Mouse (Mus musculus) midbrain, embryonic 13.5 days (tissue): ENCODE measurements at regions not wholly inside any gene's neighbourhood (a gene's known extent, or its start where the extent isn't known, plus 50 kb on each side); places are given as distances from the start of the nearest gene placed in this dataset.

Experiments
- ATAC-seq: fragments of 200-750 bp; cut with Nextera tagmentation; 2 replicates; pipeline ENCODE4 v1.8.0; 2017; ENCODE audit warnings: mild to moderate bottlenecking, moderate TSS enrichment, moderate library complexity
- H3K27ac ChIP-seq: fragments of 300-500 bp; sonication (generic); 2 replicates; pipeline ENCODE4 v1.5.1; 2015; ENCODE audit warnings: inconsistent platforms, mild to moderate bottlenecking, moderate library complexity
- H3K27me3 ChIP-seq: fragments of 300-500 bp; sonication (generic); 2 replicates; pipeline ENCODE4 v1.6.1; 2015; ENCODE audit warnings: mild to moderate bottlenecking, inconsistent platforms
- H3K36me3 ChIP-seq: fragments of 300-500 bp; sonication (generic); 2 replicates; pipeline ENCODE4 v1.6.1; 2015; ENCODE audit warnings: mild to moderate bottlenecking, inconsistent platforms
- H3K4me1 ChIP-seq: fragments of 300-500 bp; sonication (generic); replicated peaks from 2 replicates; pipeline ENCODE4 v1.6.1; 2015; ENCODE audit warnings: inconsistent platforms
- H3K4me2 ChIP-seq: fragments of 300-500 bp; sonication (generic); replicated peaks from 2 replicates; pipeline ENCODE4 v1.6.1; 2015; ENCODE audit warnings: moderate library complexity, mild to moderate bottlenecking, inconsistent platforms
- H3K4me3 ChIP-seq: fragments of 300-500 bp; sonication (generic); replicated peaks from 2 replicates; pipeline ENCODE4 v1.5.1; 2015; ENCODE audit warnings: mild to moderate bottlenecking, inconsistent platforms
- H3K9ac ChIP-seq: fragments of 300-500 bp; sonication (generic); replicated peaks from 2 replicates; pipeline ENCODE4 v1.6.1; 2015; ENCODE audit warnings: mild to moderate bottlenecking, inconsistent platforms
- H3K9me3 ChIP-seq: fragments of 300-500 bp; sonication (generic); 2 replicates; pipeline ENCODE4 v1.6.1; 2016; ENCODE audit warnings: mild to moderate bottlenecking, inconsistent platforms
- WGBS: fragments of 180-500 bp; shearing (Covaris S2); methylation state at CpG from one replicate; pipeline ENCODE4 v1.1.7; 2015; 5-methylcytosine and 5-hydroxymethylcytosine counted together

DNA sequence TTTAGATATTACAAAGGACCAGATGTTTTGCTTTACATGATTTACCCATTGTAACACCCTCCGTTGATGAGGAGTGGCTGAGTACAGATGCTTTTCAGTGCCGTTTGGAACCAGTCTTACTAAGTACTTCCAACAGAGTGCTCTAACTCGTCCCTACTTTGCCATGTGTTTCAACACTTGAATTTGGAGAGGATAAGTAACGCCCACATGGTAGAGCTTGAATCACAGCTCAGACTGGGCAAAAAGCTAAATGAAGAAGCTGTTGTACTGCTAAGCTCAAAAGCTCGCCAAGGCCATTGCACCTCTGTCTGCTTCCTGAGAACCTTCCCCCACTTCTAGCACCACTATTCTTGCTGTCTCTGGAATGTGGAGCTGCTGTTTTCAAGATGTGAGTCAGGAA, 471.1 kb downstream of the Nfib start:
- Histone ChIP-seq H3K9me3 (peaks cover 8% of the 10 kb centered on the region; the same call in 1 of the 2 replicates), H3K9ac (no peak overlapping the region), H3K36me3 (no peaks in the 10 kb centered on the region), H3K27me3 (no peaks in the 10 kb centered on the region), H3K27ac (no peak overlapping the region), H3K4me3 (no peak overlapping the region), H3K4me1 (no peaks in the 10 kb centered on the region), H3K4me2 (no peak overlapping the region)
- 87% methylated on average over 5 of the region's 5 CpGs for WGBS
- no peak for ATAC-seq

DNA sequence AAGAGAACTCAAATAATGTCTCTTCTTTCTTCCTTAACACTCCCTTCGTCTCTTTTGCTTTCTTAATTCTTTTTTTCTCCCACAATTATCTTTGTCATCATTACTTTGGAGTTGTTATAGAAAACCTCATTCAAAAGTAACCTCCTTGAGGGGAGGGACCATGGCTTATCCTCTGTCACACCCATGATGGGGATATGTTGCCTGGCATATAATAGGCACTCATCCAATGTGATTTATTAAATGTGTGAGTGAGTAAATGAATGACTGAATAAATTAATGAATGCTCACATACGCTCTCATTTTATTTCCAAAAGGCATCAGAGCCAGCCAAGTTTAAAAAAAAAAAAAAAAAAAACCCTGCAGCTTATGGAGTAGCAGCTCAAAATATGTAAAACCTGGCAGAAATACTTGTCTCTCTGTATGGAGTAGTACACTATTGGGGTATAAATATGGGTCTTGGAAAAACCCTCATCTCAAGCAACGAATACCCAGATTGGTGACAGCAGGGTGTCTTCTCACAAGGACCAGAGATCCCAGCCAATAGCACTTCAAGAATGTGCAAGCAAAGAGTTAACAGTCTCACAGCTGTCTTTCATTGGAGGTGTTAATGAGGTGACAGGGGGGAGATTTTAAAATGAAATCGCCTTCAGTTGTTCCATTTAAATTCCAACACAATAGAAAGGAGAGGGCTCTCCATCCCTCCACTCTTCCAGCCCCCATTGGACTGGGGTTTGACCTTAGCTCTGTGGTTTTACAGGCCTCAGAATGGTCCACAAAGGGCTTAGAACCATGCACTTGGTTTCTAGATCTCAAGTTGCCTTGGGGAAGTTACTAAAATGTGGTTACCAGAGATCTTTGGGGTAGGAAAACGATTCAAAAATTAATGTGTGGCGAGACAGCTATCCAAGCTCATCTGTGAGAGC, 479.1 kb downstream of the Nfib start:
- no peak overlapping the region for H3K9ac ChIP-seq
- ATAC-seq: no peak
- 69% methylated on average over 6 of the region's 6 CpGs for WGBS
- no peaks in the 10 kb centered on the region for H3K9me3 ChIP-seq
- no peaks in the 10 kb centered on the region for H3K4me1 ChIP-seq
- no peak overlapping the region for H3K4me2 ChIP-seq
- H3K27me3 ChIP-seq: no peaks in the 10 kb centered on the region
- H3K36me3 ChIP-seq: no peaks in the 10 kb centered on the region
- H3K4me3 ChIP-seq: no peak overlapping the region
- H3K27ac ChIP-seq: no peak overlapping the region

DNA sequence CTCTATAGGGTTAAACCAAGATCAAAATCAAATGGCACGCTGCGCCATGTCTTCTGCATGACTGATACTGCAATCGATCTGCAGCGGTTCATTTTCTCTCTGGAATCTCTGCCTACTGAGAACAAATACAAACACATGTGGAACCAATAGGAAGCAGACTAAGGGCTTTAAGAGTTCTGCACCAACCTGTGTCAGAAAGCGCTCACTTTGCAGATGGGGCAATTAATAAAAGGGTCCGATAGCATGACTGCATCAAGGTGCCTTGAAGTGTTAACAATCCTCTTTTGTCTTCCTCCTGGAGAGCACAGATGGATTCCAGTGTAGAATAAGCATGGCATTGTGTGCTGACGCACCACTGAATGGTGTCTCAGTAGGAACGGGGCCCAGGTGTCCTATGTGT, 484.8 kb downstream of the Nfib start:
- Histone ChIP-seq H3K9me3 (no peaks in the 10 kb centered on the region), H3K4me1 (0 out of 2 replicates have a peak, but pooled peaks cover 10% of the 10 kb centered on the region), H3K4me3 (no peak overlapping the region), H3K27ac (no peak overlapping the region), H3K27me3 (no peaks in the 10 kb centered on the region), H3K36me3 (no peaks in the 10 kb centered on the region), H3K9ac (no peak overlapping the region), H3K4me2 (no peak overlapping the region)
- WGBS: 50% methylated on average over 8 of the region's 8 CpGs
- ATAC-seq: peak; percentile 55; the same call in 1 of the 2 replicates

DNA sequence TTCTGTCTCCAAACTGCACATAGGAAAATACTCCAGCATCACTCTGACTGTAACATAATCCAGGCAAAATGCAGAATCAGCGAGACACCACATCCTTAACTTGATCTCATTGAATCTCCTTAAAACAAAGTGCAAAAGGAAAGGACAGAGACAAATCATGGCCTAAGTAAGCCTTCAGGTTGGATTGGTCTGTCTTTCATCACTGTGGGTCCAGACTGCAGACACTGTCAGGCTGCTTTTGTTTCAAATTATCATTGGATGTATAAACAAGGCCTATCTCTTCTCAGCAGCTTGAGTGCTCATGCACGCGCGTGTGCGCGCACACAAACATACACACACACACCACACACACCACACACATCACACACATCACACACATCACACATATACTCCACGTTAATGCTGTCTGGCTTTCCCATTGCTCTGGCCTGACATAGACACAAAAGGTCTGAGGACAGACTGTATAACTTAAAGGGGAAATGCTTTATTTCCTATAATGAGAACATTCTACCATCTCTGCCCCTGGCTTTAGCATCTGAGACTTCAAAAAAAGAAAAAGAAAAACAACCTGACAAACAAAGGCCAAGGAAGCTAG, 485.3 kb downstream of the Nfib start:
- Histone ChIP-seq H3K4me2 (no peak overlapping the region), H3K9me3 (no peaks in the 10 kb centered on the region), H3K36me3 (no peaks in the 10 kb centered on the region), H3K27me3 (no peaks in the 10 kb centered on the region), H3K9ac (no peak overlapping the region), H3K4me3 (no peak overlapping the region), H3K27ac (no peak overlapping the region), H3K4me1 (0 out of 2 replicates have a peak, but pooled peaks cover 10% of the 10 kb centered on the region)
- peak; percentile 45; the same call in 1 of the 2 replicates for ATAC-seq
- 82% methylated on average over 7 of the region's 7 CpGs for WGBS

DNA sequence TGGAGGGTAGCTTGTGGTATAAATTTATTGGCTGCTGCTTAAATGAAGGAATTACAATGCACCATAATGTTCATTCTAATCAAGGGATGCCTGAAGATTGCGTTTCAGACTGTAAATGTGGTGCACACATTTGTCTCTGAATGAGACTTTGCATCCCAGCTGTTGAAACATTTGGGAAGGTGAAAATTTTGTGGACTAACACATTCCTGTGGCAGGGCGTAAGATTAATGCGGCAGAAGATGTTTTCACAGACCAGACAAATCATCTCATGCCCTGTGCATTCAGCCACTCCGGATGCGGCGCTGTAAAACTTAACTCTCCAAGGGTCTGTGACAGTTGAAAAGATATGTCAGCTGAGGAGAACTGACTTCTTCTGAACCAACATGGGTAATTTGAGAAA, 486.9 kb downstream of the Nfib start:
- no peak overlapping the region for H3K9ac ChIP-seq
- 0 out of 2 replicates have a peak, but pooled peaks cover 10% of the 10 kb centered on the region for H3K4me1 ChIP-seq
- no peaks in the 10 kb centered on the region for H3K27me3 ChIP-seq
- no peak overlapping the region for H3K4me2 ChIP-seq
- no peaks in the 10 kb centered on the region for H3K36me3 ChIP-seq
- WGBS: 92% methylated on average over 6 of the region's 6 CpGs
- H3K4me3 ChIP-seq: no peak overlapping the region
- no peak overlapping the region for H3K27ac ChIP-seq
- no peak for ATAC-seq
- H3K9me3 ChIP-seq: no peaks in the 10 kb centered on the region

DNA sequence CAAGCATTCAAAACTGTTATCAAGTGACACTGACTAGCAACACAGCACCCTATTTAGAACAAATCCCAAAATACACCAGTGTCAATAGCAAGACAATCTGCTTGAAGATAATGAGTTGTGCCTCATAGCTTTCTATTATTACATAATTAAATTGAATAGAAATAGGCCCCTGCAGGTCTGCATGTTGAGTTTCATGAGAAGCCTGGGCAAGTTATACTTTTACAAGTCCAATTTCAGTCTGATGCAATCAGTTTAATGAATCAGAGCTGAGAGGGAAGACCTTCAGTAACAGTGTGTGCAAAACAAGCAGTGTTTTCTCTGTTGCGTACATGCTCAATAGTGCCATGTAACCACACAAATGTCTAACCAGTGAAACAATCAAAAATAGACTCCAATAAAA, 498.5 kb downstream of the Nfib start:
- Histone ChIP-seq H3K4me2 (no peak overlapping the region), H3K4me1 (no peaks in the 10 kb centered on the region), H3K9ac (no peak overlapping the region), H3K27ac (no peak overlapping the region), H3K4me3 (no peak overlapping the region), H3K9me3 (no peaks in the 10 kb centered on the region), H3K36me3 (no peaks in the 10 kb centered on the region), H3K27me3 (no peaks in the 10 kb centered on the region)
- WGBS: 94% methylated on average over 1 of the region's 1 CpGs
- no peak for ATAC-seq

DNA sequence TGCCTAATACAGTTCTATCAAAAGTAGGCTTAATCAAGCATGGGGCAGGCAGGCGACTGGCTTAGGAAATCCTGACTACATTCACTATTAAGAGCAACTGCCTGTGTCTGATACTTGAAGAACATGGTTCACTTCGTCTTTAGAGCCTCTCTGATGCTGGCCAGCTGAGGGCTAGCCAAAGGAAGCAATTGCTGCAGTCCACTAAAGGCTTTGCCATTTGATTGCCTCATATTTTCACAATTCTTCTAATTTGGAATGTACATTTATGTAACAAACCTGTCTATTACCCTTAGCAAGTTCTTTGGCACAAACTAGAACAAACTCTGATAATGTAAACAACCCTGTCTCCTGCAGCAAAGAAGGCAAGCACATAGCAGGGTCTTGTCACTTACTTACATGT, 505.2 kb downstream of the Nfib start:
- no peak overlapping the region for H3K4me2 ChIP-seq
- H3K4me3 ChIP-seq: no peak overlapping the region
- H3K27me3 ChIP-seq: no peaks in the 10 kb centered on the region
- no peak for ATAC-seq
- WGBS: 69% methylated on average over 2 of the region's 2 CpGs
- H3K36me3 ChIP-seq: no peaks in the 10 kb centered on the region
- H3K9ac ChIP-seq: no peak overlapping the region
- H3K9me3 ChIP-seq: no peaks in the 10 kb centered on the region
- H3K27ac ChIP-seq: no peak overlapping the region
- H3K4me1 ChIP-seq: no peaks in the 10 kb centered on the region

DNA sequence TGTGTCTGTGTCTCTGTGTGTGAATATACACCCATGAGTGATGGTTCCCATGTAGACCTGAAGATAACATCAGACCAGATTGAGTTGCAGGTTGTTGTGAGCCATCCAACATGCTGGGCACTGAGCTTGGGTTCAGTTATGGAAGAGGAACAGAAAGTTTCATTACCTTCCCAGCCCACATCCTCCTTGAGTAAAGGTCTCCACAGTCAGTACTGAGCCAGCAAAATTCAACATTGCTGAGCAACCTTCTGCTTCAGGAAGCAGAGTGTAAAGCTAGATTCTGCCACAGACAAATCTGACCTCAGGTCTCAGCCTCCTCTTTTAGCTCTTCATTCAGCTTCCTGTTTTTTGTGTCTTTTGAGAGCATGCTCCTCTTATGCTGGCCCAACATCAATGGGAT, 506.4 kb downstream of the Nfib start:
- H3K27ac ChIP-seq: no peak overlapping the region
- no peak overlapping the region for H3K4me3 ChIP-seq
- H3K4me1 ChIP-seq: no peaks in the 10 kb centered on the region
- ATAC-seq: no peak
- H3K27me3 ChIP-seq: no peaks in the 10 kb centered on the region
- H3K9ac ChIP-seq: no peak overlapping the region
- no peak overlapping the region for H3K4me2 ChIP-seq
- H3K9me3 ChIP-seq: no peaks in the 10 kb centered on the region
- no peaks in the 10 kb centered on the region for H3K36me3 ChIP-seq

DNA sequence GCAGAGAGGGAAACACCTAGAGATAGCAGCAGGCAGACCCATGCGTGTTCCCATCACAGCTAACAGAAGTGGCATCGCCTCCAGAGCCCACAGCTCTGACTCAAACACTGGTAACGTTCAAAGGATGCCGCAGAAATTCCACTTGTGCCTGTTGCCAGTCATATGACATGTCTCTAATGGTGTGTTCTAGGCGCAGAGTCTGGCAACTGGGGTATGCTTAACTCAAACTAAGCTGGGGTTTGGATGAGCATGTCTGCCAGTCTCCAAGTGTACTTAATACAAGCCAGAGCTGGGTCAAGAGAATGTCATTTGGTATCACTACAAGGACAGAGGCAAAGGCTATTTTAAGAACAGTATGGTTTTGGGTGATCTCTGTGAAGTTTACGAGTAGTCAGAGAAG, 507.9 kb downstream of the Nfib start:
- H3K9ac ChIP-seq: no peak overlapping the region
- no peaks in the 10 kb centered on the region for H3K36me3 ChIP-seq
- no peaks in the 10 kb centered on the region for H3K9me3 ChIP-seq
- no peak overlapping the region for H3K4me3 ChIP-seq
- H3K27me3 ChIP-seq: no peaks in the 10 kb centered on the region
- H3K4me2 ChIP-seq: no peak overlapping the region
- no peak overlapping the region for H3K27ac ChIP-seq
- H3K4me1 ChIP-seq: no peaks in the 10 kb centered on the region
- 91% methylated on average over 6 of the region's 6 CpGs for WGBS
- ATAC-seq: no peak

DNA sequence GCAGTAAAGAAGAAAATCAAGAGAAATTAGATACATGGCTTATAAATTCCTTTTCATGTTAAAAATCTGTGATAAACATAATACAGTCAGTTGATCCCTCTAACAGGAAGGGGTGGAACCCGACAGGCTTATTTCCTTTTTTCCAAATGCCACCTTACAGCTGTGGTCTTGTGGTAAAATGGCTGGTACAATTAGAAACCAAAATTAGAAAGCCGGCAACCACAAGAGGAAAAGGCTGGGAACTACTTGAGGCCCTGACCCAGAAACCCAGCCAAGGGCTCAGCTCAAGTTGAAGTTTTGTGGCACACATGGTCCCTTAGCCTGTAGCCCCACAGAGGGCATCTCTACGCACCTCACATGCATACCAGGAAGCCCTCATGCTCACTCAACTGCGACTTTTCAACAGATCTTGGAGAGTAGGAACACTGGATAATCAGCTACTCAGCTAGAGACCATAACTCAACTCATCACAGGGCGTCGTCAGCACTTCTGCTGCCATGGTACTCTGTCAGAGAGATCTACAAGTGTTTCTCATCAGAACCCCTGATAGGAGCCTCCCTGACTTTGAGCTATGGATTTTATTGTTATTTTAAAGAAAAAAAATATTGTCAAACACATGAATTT, 509.4 kb downstream of the Nfib start:
- no peak for ATAC-seq
- no peak overlapping the region for H3K4me2 ChIP-seq
- no peak overlapping the region for H3K9ac ChIP-seq
- no peaks in the 10 kb centered on the region for H3K27me3 ChIP-seq
- no peak overlapping the region for H3K27ac ChIP-seq
- WGBS: 82% methylated on average over 6 of the region's 6 CpGs
- H3K4me1 ChIP-seq: no peaks in the 10 kb centered on the region
- H3K4me3 ChIP-seq: no peak overlapping the region
- no peaks in the 10 kb centered on the region for H3K36me3 ChIP-seq
- no peaks in the 10 kb centered on the region for H3K9me3 ChIP-seq

DNA sequence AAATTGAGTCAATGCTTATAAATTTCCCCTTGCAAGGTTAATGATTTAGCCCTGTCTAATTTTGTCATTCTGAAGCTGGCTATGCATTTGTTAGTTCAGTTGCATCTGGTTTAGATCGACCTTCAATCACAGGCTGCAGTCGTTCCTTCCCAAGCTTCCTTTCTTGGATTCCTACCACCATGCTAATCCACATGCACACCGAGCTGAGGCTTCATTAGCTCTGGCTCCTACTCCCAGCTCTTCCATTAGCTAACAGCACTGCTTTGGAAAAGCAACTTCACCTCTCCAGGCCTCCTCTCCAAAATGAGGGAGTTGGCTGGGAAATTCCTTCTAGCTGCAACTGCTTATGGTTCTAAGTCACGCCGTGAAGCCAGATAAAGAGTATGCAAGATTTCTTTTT, 511.6 kb downstream of the Nfib start:
- no peak overlapping the region for H3K9ac ChIP-seq
- H3K4me2 ChIP-seq: no peak overlapping the region
- H3K9me3 ChIP-seq: no peaks in the 10 kb centered on the region
- H3K27ac ChIP-seq: no peak overlapping the region
- 81% methylated on average over 5 of the region's 5 CpGs for WGBS
- no peaks in the 10 kb centered on the region for H3K4me1 ChIP-seq
- H3K36me3 ChIP-seq: no peaks in the 10 kb centered on the region
- no peaks in the 10 kb centered on the region for H3K27me3 ChIP-seq
- no peak overlapping the region for H3K4me3 ChIP-seq
- ATAC-seq: no peak

DNA sequence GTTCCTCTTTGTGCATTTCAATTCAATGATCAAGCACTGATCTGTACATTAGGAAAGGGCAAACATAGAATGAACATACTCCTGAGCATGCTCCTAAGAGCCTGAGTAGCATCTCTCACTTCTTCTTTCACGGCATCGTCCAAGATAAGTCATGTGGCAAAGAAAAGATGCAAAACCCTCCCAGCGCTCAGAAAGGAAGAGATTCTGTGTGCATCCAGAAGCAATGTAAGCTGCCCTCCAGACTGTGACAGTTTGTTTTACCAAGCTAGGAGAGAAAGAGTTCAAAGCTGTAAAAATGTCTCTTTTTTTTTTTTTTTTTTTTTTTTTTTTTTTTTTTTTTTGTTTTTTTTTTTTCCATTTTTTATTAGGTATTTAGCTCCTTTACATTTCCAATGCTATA, 518.7 kb downstream of the Nfib start:
- H3K36me3 ChIP-seq: no peaks in the 10 kb centered on the region
- H3K27me3 ChIP-seq: no peaks in the 10 kb centered on the region
- H3K4me1 ChIP-seq: no peaks in the 10 kb centered on the region
- no peak overlapping the region for H3K27ac ChIP-seq
- WGBS: 98% methylated on average over 3 of the region's 3 CpGs
- no peaks in the 10 kb centered on the region for H3K9me3 ChIP-seq
- no peak overlapping the region for H3K9ac ChIP-seq
- H3K4me3 ChIP-seq: no peak overlapping the region
- H3K4me2 ChIP-seq: no peak overlapping the region
- no peak for ATAC-seq
